Mouse (Mus musculus) T-cell, adult 66 days (primary cell): ENCODE measurements around the gene Smc5. TPM values are rescaled to one million over a fixed set of nuclear protein-coding genes. Genes with fewer than 3 reads are reported as not detected.

Source experiments
- total RNA-seq, 2 experiments: library from RNA; stranded (reverse); gene quantifications; 3 replicates in 1 of 2; 4 replicates in 1 of 2; pipeline ENCODE4 v1.2.4; 2023

The Smc5 gene
- total RNA-seq = 10 to 100 TPM; 73.3 to 78.8 TPM

DNA sequence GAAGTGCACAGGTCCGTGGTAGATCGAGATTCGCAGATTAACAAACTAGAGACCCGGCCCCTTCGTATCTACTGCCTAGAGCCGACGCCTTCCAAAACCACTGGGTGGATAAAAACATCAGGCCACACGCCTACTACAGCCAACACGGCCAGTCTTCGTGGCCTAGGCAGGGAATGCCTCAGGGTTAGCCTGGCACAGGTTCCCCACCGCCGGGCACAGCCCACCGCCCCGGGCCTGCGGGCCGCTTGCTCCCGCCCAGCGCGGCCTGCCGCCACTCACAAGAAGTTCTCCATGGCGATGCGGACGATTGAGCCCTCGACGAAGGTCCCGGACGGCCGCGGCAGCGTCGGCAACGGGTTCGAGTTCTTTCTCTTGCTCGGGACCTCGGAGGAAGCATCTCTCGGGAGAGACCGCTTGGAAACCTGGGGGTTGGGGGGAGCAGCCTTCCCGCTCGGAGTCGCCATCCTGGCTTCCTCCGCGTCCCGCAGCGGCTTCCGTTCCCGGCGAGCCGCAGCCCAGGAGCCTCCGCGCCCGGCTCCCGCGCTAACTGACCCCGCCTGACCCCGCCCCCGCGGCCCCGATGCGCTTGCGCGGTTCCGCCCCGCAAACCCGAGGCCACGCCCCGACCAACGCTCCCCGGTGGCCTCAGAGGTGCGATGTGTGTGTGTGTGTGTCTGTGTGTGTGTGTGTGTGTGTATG is at the start of gene Smc5:
TSS of gene Smc5 (minus strand) at position 543 of the 699 bp plus-strand sequence.

Other genes starting within 250 kb of the Smc5 start
- 10 to 100 TPM; 15.8 to 20.4 TPM for gene Klf9, start 132.7 kb downstream of the Smc5 start, total RNA-seq
- gene Mamdc2, start 174.5 kb upstream of the Smc5 start, total RNA-seq = not detected